Mouse (Mus musculus): ENCODE data around the gene Tln2.

Gene Tln2

DNA sequence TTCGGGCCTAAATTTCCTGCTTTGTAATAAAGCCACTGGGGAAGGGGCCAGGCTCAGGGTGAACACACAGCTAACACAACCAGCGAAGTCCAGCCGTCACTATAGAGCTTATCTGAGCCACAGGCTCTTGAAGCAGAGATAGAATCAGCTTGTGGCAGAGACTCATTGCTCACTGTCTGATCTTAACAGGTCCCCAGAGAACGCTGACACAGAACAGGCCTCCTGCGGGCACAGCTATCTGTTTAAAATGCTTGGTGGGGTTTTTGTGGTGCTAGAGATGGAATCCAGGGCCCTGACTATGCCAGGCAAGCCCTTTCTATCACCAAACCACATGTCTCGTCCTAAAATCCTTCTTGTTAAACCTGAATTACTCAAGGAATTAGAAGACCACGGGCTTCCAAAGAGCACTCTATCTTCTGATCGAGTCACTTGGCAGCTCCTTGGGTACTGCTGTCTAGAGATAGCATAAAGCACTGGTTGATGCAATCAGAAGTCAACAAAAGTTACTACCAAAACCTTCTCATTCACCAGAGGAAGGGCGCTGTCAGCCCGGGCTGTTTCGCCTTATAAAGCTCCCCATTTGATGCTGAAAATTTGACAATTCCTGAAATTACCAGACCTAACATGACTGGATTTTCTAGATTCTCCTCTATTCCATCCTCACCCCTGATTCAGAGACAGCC lies 95.9 kb downstream of the Tln2 start:
- DNase-seq, result no peak

DNA sequence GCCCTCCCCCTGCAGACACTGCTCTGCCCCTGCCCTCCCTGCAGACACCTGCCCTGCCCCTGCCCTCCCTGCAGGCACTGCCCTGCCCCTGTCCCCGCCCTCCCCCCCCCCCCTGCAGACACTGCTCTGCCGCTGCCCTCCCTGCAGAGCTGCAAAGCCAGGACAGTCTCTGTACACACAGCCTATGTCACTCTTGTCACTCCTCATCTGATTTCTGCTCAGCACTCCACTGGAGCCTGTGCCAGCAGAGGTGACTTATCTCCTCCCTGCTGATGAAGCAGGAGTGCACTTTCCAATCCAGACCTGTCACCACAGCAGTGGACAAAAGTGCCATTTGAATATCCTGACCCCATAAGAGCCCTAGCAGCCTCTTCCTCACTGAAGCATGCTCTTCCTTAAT lies 118.0 kb downstream of the Tln2 start:
- no peak for DNase-seq

DNA sequence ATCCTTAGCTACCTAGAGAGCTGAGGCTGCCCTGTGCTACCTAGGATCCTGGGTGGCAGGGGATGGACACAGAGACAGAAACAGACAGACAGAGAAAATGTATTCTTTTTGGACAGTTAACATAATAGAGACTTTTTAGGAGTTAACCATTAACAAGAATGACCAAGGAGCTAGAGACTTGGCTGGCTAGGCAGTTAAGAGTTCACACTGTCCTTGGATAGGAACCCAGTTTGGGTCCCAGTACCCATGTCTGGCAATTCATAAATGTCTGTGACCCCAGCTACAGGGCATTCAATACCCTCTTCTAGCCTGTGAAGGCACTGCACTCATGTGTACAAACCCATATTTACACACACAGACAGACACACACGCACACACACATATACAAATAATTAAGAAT lies 122.0 kb downstream of the Tln2 start:
- DNase-seq, result no peak

DNA sequence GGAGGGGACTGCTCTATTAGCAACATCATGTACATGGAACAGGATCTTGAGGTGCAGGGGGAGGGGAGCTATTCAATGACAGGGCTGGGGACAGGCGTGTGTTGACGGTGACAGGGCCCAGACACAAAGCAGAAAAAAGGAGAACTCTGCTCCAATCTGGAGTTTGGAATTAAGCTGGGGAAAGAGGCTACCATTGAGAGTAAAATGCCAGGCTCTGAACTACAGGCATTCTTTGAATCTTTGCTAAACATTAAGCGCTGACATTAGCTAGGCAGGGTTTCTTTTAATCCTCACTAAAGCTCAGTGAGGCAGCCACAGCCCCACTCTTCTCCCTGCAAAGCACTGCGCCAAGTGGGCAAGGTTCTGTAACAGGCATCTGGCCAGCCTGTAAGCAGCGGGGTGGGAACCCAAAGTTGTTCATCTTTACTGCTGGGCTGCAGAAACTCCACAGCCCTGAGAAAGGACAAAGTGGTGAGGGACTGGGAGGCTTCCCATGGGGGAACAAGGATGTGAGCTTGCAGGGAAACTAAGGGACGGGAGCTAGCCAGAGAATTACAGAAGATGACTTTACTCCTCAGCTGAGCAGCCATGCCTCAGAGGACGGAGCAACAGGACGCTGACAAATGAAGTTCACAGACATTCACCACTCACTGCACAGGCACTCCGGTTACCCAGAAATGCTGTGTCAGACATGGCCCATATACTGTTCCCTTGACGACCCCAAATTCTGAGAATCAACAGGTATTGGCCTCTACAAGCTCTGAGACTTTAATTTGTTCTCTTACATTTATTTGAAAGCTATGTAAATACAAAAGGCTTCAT lies 124.0 kb downstream of the Tln2 start:
- DNase-seq, result no peak

DNA sequence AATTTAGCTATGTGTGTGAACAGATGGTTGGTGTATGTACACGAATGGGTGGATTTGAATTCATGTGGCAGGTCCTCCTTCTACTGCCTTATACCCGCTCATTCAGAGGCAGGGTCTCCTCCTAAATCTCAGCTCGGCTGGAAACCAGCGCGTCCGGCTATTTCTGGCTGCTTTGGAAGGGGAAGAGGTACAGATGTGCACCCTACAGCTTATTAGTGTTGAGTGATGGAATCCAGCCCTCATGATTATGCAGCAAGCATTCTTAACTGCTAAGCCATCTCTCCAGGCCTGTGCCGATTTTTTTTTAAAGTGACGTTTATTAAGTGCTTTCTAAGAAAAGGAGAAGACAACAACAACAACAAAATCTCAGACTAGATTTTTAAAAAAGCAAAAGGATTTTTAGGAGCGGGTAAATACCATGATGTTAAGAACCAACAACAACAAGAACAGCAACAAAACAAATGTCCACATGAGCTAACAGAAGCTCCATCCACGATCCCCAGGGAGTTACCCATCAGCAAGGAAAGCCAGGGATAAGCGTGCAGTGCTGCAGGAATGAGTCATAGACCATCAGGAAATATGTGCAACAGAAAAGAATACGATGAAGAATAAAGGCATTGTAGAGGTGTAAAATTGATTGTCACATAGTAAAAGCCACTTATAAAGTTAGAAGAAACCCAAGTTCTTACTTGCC lies 130.2 kb downstream of the Tln2 start:
- DNase-seq, result peak; percentile 9 to 47

DNA sequence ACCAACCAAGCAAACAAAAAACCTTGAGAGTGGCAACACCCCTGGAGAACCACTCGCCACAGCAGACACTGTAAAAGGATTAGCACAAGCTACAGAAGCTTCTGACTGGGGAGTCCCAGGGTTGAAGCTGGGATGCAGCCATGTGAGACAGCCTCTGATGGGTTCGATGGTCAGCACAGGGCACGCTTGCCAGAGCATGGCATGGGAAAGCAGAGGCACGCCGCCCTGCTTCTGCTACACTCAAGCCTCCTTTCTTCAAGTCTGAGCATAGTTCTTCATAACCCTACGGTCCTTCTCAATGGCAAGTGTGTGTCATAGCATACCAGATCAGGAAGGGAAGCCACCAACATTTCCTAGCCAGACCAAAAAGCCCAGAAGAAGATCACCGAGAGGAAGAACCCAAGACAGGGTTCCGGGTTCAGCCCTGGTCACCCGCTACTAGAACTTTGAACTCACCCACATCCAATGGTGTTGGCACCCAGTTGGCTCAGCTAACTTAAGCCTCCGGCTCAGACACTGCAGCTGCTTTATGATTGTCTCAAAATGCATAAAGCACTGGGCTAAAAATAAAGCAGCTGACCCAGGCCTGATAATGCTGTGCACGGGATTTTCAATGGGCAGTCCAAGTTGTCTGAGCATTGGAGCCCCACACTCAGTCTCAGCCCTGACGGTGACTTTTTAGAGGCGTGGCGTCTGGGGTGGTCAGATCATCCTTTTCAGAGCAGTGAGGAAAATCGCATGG lies 131.0 kb downstream of the Tln2 start:
- DNase-seq, result peak; percentile 5 to 35

DNA sequence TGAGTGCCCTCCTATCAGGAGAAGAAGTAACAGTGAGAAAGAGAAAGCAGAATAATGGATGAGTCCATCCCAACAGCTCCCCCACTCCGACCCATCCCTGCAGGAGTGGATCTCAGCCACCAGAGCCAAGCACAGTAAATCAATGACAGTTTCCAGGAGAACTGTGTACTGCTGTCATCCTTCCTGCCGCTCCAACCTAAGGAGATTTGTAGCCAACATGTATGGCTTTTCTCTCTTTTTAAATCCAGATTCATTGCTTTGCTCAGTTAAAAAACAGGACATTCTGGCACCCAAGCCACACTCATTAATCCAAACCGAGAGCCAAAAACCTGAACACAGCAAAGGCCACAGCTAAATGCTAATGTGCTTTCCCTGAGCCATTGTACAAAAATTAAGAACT lies 133.2 kb downstream of the Tln2 start:
- DNase-seq, result no peak

DNA sequence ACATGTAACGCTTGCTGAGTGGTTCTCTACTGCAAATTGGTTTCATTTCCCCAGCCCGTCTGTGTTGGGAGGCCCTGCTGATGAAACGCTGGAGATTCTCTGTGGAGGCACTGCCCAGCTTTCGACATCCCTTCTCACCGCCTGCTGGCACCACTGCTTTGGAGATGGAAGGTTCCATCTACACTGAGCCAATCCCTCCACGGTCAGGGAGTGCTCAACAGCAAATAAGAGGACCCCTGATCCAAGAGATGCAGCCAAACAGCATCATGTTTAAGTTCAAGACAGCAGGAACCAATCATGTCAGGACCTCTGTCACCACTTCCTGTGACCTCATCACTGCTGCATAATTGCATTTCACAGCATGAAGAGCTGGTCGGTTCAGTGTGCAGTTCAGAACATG lies 135.4 kb downstream of the Tln2 start:
- DNase-seq, result peak in 1 of 2 experiments; percentile 22

DNA sequence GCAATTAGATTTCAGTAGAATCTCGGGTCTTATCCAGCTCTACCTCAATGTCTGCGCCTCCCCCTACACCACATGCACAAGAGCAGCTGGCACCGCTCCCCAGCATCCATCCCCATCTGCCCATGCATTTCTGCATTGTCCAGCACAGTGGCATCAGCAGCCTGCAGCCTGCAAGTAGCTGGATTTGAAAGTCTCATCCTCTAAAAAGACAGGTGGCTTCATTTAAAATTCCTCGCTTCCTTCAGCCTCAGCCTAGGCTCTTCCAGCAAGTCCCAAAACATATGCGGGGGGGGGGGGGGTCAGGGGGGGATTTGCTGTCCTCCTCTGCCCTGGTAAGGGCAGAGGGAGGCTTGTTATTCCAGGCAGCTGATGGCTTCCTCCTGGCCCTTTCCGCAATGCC lies 141.4 kb downstream of the Tln2 start:
- no peak for DNase-seq

DNA sequence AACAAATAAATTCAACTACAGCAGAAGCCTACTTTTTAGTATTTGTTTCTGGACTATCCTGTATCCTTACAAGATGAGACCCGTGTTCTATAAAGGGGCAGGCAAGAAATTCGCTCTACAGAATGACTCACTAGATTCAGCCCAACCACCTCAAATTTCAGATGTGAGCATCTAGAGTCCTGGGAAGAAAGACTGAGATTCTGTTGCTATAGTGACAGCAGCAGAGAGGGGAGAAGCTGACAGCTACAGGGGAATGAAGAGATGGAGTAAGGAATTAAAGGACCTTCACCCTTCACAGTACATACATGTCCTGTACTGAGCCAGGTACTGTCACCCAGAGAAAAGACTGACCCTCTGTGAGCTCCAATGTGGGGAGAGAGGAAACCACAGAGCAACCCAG lies 148.8 kb downstream of the Tln2 start:
- no peak for DNase-seq

DNA sequence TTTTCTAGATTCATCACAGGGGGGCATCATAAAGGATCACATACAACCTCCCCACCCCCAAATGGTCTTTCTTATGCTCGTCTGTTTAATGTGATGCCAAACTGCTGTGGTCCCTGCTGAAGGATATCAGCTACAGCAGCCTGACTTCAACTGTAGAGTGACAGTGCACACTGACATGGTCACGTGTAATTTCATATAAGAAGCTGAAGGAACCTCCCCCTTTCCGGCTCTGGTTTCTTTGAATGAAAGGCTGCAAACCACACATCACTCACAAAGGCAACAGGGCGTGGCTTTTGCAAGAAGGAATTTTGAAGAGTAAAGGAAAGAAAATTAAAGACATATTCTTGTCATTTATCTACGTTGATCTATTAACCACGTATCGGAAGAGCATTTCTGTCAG lies 154.8 kb downstream of the Tln2 start:
- DNase-seq, result no peak

DNA sequence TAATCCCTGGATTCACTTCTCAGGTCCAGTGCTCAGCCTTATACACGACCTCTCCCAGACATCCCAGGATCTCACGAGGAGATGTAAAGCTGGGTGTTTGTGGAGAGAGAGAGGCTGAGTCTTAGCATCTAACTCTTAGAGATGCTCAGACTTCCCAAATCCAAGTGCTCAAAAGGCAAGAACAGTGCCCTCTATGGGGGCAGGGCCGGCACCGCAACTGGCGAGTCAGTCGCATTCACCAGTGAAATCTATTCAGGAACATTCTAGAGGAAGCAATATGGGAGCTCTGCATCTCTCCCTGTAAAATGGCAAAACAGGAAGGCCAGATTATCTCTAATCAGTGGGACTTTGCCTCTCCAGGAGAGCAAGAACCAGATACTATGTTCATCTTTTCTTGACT lies 159.9 kb downstream of the Tln2 start:
- no peak for DNase-seq

DNA sequence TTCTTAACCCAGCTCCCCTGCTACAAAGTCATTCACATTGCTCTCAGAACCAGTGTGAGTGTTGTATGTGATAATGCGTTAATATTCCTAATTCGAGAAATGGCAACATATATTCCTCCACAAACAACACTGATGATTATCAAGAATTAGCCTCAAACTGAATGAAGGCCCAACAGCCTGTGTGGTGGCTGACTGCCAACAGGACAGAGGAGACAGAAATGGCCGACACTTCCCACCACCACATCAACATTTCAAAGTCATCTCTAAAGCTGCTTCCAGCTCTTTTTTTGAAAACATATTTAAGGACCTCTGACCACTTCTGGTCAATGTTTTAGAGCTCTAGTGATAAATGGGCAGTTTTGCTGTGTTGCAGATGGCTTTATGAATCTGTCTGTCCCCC lies 161.7 kb downstream of the Tln2 start:
- peak in 1 of 2 experiments; percentile 26 for DNase-seq

DNA sequence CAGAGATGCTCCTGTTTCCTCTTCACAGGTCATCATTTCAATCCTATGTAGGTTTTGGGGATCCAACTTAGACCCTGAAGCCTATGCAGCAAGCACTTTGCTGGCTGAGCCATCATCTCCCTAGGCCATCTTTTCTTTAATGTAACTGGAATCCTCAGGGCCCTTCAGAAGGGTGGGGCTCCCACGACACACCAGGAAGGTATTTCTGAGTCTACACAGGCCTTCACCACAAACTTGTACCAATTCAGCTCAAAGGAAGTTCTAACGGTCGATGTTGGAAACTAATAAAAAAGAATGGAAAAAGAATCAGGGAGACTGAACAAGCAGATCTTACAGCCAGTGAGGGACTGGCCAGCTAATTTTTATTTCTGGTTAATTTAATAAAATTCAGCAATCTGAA lies 163.1 kb downstream of the Tln2 start:
- no peak for DNase-seq

DNA sequence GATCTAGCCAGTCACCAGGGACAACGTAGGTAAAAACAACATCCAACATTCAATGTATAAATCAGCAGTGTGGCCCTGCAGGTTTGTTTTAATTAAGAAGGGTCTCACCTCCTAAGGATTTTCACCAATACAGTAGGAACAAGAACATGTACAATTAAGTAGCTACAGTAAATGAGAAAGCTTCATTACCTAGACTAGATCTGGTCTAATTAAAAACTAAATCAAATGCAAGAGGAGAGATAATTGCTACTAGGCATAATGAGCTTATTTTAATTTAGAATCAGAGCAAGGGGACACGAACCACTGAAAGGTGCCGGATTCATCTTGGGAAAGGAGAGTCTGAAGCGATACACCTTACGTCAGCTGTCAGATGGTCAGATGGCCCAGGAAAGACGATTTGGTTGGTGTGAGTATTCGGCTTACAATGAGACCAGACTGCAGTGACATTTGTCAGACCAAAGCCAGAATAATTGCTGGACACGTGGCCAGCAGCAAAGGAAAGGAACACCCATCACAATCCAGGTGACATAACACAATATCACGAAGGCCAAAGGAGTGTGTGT lies 175.4 kb downstream of the Tln2 start:
- no peak for DNase-seq

DNA sequence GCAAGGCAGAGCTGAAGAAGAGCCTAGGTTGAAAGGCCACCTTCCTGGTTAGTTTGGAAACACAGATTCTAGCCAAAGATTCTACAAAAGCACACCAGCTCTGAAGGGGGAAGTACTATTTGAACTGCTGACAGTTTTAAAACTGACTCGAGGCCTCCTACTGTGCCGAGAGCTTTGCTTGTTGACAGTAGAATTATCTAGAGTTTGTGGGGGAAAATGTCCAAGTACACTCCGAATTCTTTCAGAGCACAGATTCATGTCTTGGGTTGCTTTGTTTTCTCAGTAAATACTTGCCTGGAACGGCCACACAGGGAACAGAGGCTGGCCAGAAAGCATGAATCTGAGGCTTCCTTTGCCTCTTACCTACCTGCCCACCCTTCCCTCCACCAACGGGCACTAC lies 179.4 kb downstream of the Tln2 start:
- DNase-seq, result no peak

DNA sequence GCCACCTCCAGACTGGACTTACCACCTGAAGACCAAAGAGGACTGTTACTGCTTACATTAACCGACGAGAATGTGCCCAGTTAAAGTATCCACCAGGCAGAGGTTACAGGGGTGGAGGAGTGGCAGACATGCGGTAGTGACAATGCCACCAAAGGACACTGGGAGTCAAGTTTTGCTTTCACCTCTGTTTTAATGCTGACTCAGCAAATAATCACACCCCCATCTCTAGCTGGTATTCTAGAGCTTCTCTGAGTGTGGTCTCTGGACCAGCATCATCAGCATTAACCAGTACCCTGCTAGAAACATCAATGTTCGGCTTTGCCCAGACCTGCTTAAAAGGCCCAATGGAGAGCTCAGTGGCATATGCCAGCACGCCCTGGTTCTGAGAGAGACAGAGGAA lies 180.7 kb downstream of the Tln2 start:
- no peak for DNase-seq

DNA sequence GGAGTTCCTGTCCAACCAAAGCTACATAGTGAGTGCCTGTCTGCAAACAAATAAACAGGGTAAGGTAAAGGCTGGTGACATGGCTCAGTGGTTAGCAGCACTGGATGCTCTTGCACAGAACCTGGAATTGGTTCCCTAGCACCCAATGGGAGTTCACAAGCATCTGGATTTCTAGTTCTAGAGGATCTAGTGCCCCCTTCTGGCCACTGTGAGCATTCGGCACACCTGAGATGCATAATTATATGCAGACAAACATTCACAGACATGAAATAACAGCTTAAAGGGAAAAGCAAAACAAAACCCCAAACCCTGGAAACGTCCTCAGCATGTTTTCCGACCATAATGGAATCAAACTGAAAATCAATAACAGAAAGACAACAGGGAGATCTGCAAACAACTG lies 191.4 kb downstream of the Tln2 start:
- no peak for DNase-seq

DNA sequence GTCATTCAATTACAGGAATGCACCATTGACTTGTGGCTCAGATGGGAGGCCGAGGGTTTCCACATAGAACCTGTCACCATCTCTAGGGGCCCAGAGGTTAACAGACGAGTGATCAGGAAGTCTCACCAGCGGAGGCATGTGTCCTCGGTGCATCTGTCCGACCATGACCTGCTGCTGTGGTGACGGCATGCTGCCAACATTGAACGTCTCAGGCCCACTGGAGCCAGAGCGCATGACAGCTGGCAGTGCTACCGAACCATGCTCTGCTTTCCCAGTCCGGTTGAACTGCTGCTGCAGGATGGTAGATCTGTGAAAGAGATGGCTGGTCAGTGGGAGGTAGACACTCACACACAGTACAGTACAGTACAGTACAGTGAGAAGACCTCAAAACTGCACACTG lies 197.0 kb downstream of the Tln2 start:
- no peak for DNase-seq

DNA sequence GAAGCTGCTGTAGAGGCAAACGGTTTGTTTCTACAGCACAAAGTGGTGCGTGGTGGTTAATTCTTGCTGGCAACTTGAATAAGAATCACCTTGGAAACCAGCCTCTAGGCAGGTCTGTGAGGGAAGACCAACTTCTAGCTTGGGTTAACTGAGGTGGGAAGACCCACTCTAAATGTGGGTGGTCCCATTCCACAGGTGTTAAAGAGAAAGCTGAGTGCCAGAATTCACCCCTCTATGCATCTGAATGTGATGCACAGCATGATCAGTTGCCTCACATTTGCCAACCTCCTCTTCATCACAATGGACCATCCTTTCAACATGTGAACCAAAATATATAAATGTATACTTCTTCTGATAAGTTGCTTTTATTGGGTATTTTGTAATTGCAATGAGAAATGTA lies 197.4 kb downstream of the Tln2 start:
- no peak for DNase-seq

DNA sequence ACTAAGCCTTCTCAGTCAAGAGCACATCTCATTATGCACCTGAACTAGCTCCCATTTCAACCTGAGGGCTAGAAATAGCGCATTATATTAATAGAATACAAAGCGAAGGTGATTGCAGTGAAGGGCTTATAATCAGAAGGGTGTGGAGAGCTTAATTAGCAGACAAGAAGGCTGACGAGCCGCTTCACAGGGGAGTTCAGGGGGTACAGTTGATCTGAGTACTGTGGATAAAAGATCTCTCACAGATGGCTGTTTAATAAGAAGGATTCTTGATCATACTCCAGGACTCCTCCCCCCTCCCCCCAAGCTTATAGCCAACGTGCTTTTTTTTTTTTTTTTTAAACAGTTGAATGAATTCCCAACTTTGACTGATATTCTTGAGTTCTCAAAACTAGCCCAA lies 198.0 kb downstream of the Tln2 start:
- DNase-seq, result no peak

DNA sequence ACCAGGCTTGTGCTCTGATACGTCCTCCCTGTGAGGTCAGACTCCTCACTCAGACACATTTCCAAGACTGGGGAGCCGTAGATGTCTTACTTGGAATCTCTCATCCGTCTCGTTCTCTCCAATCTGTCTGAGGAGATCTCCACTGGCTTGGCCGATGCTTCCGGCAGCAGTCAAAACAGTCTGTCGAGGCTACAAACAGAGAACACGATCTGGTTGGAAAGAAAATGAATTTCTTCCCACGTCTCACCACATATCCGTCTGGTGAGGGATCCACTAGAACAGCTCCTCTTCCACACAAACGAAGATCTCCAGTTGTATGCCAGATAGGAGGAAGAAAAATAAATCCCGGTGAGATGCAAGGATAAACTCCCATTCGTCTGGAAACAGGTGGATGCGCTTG lies 205.1 kb downstream of the Tln2 start:
- DNase-seq, result no peak

DNA sequence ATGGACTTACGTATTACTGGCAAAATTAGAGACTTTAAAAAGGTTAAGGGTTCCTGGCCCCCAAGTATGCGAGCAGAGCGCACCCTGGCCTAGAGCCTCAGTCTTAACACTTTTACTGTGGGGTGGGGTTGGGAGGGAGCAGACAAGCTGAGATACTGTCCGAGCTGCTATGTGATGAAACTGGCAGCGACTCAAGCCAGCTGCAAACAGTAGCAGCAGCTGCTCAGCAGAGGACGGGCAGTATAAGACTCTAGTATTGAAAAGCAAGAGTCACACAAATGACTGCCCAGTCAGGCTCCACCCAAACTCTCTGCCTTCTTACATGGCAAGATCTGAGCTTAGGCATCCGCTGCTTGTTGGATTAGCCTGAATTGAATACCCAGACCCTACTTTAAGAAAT lies 206.1 kb downstream of the Tln2 start:
- DNase-seq, result peak; percentile 18 to 70
